Mouse (Mus musculus) naive thymus-derived CD4-positive, alpha-beta T cell, adult 2 months (primary cell): ENCODE measurements around the gene Exoc6.

Experiments used
- DNase-seq: peaks from one replicate; pipeline ENCODE4 v3.0.0-alpha.2; 2011; ENCODE audit warnings: low read depth

The Exoc6 gene

GRCm38 (mm10) chr19:37727366-37727765 lies 177.1 kb downstream of the Exoc6 start:
- DNase-seq: no peak
